Mouse (Mus musculus): ENCODE measurements around the gene Tspan9.

DNA sequence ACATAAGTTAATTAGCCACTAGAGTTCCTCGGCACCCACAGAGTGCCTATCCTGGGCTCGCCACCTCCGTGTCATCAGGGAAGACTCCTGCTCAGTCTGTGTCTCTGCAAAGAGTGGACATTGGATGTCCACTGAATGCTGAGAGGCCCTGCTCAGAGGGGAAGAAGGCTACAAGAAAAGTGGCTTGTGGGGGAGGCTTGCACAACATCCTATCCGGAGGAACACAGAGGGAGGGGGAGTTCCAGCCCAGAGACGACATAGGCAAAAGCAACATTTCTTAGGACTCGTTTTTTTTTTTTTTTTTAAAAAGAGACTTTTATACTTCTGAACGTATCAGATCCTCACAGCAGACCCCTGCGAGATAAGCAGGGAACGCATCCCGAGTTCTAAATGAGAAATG lies 98.7 kb downstream of the Tspan9 start:
- TF ChIP-seq HCFC1 (IDR thresholded peaks at IDR 0.05; ENCODE audit: borderline replicate concordance, insufficient read depth, low read length) (no peak), ZC3H11A (IDR thresholded peaks at IDR 0.05; ENCODE audit: borderline replicate concordance, low read depth, low read length) (no peak)
